Mouse (Mus musculus): ENCODE data around the gene Nlrp4a.
"Not testable (repeated sequence)": the region's sequence is repeated elsewhere in the genome, so short reads cannot be mapped to it uniquely, and the experiment has no call there.

Gene Nlrp4a

DNA sequence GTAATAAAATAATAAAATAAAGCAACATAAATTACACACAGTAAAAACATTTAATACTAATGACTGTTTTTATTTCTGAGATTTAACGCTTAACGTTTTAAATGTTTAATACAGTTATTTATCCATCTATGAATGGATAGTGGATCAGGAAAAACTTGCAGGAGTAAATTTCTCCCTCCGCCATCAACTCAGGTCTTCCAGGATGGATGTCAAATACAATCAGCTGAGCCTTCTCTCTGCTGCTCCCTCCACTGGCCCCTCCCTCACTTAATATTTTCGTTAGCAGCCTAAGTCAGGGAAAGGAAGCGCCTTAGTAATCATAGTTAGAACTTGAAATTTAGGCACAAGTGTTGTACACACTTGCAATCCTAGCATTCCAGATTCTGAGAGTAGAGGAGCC lies at the start of gene Nlrp4a:
TSS of gene Nlrp4a (plus strand) at position 301 of the 400 bp plus-strand sequence.
- DNase-seq (ENCODE audit: low spot score in 2 of 2) = no peak

DNA sequence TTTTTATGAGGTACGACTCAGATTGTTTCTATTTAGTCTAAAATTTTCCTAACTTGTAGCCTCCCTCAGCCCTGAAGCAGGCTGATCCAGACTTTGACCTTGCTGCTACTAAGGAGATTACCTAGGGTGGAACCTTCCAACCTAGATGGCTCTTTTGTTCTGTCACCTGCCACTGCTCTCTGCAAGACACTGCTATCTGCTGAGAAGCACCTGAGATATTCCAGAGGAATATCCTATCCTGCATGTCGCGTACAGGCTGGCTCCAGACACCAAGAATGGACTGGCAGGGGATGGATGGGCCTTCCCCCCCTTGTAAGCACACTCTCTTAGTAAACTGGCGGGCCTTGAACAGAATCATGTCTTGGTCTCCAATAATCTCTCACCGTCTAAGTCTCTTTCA lies 48.2 kb upstream of the Nlrp4a start:
- DNase-seq (ENCODE audit: low spot score in 2 of 2) = not testable (repeated sequence)

DNA sequence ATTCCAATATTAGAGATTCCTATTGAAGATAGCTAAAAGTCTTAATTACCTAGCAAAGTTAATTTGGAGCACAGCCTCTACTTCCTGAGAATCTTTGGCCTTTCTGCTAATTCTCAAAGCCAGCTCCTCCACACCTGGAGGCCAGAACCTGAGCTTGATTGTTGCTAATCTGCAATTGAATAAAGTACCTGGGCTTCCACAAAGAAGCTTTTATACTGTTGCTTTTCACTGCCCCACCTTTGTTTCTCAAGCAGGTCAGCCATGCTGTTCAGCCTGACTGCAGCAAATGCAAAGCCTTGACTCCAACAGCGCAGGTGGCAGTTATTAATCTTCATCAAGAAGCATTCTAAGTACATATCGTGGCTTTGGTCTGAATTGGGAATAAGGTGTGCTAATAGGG lies 43.8 kb upstream of the Nlrp4a start:
- DNase-seq (ENCODE audit: low spot score in 2 of 2) = not testable (repeated sequence)

DNA sequence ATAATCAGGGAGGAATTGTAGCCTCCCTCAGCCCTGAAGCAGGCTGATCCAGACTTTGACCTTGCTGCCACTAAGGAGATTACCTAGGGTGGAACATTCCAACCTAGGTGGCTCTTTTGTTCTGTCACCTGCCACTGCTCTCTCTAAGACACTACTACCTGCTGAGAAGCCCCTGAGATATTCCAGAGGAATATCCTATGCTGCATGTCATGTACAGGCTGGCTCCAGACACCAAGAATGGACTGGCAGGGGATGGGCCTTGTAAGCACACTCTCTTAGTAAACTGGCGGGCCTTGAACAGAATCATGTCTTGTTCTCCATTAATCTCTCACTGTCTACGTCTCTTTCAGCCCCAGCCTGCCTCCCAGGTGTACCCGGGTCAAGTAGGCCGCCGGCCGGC lies 43.1 kb upstream of the Nlrp4a start:
- not testable (repeated sequence) for DNase-seq (ENCODE audit: low spot score in 2 of 2)

DNA sequence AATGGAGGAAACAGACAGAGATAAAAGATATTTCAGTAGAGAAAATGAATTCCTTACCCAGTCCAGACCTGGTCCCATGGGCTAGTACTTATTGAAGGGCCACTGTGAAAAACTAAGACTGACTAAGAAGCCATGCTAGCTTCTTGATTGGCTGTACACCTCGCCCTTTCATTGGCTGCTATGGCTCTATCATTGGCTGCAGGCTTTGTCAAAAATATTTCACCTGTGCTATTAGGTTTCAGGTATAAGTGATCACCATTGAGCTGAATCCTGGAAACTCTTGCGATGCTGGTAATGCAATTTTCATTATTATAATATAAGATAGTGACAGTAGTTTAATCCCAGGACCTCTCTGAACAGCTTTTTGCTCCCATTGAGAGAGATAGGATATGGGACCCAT lies 31.3 kb upstream of the Nlrp4a start, which contains the start of gene Nlrp9c:
TSS of gene Nlrp9c (minus strand) at position 101 of the 400 bp plus-strand sequence.
- not testable (repeated sequence) for DNase-seq (ENCODE audit: low spot score in 2 of 2)

DNA sequence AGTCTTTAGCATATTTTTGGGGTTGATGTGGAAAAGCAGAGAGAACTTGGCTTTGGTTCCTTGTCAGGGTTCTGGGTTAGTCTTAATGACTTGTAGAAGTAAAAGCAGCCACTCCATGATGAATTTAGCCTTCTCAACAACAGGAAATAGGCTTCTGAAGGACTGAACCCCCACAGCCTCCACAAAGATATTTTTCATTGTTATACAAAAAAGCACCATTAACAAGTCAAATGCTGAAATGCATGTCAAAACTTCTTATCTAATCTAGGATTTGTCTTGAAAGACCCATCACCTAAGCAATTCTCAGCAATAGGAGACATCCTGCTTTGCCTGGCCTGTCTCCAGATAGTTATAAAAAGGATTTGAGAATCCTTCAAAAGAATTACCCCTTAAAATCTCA lies 41.8 kb downstream of the Nlrp4a start:
- DNase-seq (ENCODE audit: low spot score in 2 of 2) = no peak

DNA sequence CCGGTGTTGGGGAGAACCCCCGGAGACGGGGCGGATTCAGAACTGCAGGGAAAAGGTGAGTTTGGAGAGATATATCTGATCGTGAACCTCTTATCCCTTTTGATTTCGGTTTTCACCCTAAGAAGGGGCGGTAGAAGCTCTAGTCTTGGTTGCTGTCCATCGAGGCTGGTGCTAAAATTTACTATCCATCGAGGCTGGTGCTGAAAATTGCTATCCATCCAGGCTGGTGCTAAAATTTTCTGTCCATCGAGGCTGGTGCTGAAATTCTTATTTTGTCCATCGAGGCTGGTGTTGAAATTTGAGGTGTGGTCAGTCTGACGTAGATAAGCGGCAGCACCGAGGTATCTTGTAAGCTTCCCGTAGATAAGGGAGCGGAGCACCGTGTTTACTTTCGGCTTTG lies 54.6 kb downstream of the Nlrp4a start:
- DNase-seq (ENCODE audit: low spot score in 2 of 2) = not testable (repeated sequence)
